Mouse (Mus musculus): Measurements from ENCODE around the gene Clstn2. TPM values are rescaled to one million over a fixed set of nuclear protein-coding genes. Genes with fewer than 3 reads are reported as not detected.
A peak's percentile ranks its signal among the peaks of the same experiment; 100 is the strongest.

Clstn2 gene
- total RNA-seq, 1 experiment from 2014 or later, result 4.6 TPM

- DNase-seq, result no peak
These were observed 572.5 kb downstream of the Clstn2 start for GRCm38 (mm10) chr9:97460452-97460851.

GRCm38 (mm10) chr9:97459745-97460144, 573.2 kb downstream of the Clstn2 start:
- DNase-seq, result no peak

DNA sequence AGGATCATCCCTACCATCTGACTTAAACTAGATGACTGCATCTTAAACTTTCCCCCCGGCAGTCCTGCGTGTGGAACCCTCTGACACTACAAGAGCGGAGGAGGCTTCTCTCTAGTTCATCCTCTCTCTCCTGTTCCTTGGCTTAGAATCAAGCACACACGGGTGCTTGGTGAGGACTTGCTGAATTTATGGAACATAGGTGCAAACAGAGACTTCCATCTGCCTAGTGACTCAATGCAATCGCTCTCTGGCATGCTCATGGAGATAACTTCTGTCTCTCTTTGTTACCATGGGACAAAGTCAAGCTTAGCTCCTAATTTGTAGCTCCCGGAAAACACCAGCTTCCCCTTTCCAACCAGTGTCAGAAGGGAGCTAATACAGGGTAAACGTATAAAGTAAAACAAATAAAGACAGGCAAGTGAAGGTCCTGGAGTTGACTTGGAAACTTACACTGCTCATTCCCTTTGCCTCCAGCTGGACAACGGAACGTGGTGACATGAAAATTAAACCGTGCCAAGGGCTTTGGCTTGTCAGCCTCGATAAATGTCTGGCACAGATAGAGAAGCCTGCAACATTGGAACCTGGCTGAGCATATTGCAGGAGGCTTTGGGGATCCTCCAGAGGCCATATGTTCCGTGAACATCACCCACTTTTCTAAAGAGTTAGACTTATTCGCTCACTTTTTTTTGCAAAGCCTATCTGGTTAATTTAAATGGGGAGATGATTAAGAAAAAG, 583.5 kb downstream of the Clstn2 start:
- peak; percentile 42 for DNase-seq

DNA sequence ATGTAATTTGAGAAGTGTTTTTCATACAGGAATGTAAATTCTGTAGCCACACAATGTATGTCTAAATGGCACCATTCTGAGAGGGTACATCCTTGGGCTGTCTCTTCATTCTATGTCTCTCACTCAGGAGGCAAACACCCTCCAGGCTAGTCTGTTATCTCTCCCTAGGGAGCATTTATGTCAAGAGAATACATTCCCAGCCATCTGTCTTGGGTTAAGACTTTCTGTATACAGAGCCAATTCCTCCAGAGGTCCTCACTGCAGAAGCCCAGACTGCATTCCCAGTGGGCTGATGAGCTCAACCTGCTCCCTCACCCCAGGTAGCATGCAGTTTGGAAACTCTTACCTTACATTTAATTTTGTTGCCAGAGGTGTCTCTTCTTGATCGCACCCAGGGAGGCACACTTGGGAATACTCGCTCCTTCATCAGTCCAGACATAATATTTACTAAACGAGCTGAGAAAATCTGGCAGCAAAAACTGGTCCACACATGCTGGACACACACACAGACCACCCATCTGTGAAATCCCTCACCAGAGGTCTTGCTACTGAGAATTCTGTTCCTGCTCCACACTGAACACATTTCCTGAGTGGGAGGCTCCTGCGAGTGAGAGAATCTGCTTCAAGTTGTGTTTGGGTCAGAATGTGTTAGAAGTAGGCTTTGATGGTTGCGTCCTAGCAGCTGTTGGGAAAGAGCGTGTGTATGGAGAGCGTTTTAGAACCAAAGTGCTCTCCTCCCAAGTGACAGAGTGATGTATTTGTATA, 592.9 kb downstream of the Clstn2 start:
- DNase-seq, result no peak

GRCm38 (mm10) chr9:97434666-97435065, 598.3 kb downstream of the Clstn2 start:
- no peak for DNase-seq

DNA sequence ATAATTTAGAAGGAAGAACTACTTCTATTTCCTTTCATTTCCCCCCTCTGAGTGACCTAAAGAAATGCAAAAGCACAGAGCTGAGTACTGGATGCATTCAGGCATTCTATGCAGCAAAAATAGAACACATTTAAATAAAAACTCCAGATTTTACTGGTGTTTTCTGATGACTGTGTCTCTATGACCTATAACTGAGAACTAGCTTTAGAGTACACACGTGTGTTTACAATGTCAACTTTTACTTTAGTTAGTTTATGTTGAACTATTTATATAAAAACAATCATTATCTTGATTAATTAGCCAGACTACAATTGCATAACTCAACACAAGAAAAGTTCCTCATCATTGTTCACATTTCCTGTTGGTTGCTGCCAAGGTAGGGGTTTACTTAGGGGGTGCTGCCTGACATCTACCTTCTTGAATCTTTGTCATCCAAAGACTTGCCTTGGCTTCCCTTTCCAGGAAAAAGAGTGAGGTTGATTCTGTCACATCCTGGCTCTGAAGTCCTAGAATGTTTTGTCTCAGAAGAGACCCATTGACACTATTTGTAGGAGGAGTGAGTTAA, 603.0 kb downstream of the Clstn2 start:
- DNase-seq, result no peak

GRCm38 (mm10) chr9:97428127-97428526, 604.9 kb downstream of the Clstn2 start:
- DNase-seq, result no peak

DNA sequence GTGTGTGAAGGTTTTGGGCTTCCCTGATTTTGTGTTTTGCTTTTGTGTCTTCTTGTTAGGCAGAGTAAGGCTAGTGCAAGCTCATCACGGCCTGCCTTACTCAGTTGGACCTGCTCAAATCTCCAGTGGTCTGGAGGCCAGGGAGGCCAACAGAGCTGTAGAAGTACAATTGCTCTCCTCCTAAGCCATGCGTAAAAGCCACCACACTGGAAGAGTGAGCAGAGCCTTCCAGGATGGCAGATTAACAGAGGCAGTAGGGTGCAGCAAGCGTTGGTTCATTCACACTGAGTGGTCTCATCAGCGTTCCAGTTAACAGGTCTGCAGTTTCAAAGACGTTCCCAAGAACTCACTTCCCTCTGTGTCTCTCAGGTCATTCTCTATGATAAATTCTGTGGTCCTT, 612.1 kb downstream of the Clstn2 start:
- DNase-seq, result no peak

DNA sequence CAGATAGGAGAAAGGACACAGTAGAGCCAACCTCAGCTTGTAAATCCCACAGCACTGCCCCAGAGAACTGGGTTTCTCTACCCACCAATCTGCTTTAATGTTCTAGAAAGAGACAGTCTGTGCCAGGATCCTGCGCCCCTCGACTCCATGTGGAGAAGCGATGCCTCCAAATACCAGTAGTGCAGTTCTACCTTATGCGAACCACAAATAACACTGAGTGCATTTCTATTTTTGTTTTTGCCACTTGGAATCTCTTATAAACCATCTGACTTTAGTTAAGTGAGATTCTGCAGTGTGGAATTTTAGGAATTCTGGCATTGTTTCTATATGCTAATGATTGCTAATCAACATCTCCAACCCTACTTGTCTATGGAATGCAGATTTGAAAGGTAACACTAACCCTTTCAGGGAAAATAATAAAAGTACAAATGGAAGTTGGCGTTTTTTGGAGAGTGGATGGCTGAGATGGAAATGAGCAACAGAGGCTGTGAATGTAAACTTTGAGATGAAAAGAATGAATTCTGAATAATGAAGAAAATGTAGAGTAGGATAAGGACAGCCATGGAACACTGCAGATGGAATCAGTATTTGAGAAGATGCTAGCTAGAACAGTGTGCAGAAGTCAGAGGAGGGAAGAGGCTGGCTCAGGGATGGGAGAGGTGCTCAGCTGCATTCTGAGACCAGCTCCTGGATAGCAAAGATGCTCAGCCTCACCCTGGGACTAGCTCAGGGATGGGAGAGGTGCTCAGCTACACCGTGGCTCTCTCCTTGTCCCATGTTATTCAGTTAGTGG, 617.9 kb downstream of the Clstn2 start:
- no peak for DNase-seq

- DNase-seq, result no peak
These were observed 624.8 kb downstream of the Clstn2 start for GRCm38 (mm10) chr9:97408142-97408541.

Data from adrenal gland, postnatal 14 days (tissue).